Mouse (Mus musculus) small intestine, adult 2 months (tissue): ENCODE data around the gene Srsf5.

Source experiments
- CTCF ChIP-seq: fragments of 200-500 bp; IDR thresholded peaks from 2 replicates; pipeline ENCODE4 v1.5.1; 2012; ENCODE audit warnings: low read depth, mild to moderate bottlenecking, control low read depth, inconsistent platforms, low read length, moderate library complexity, mixed read lengths; ENCODE audit not compliant: insufficient replicate concordance, insufficient read length; ENCODE audit errors: extremely low read depth
- POLR2A ChIP-seq: fragments of 200-500 bp; IDR thresholded peaks from 2 replicates; pipeline ENCODE4 v1.6.1; 2012; ENCODE audit warnings: low read depth, mild to moderate bottlenecking, control low read depth, inconsistent platforms, low read length, moderate library complexity

DNA sequence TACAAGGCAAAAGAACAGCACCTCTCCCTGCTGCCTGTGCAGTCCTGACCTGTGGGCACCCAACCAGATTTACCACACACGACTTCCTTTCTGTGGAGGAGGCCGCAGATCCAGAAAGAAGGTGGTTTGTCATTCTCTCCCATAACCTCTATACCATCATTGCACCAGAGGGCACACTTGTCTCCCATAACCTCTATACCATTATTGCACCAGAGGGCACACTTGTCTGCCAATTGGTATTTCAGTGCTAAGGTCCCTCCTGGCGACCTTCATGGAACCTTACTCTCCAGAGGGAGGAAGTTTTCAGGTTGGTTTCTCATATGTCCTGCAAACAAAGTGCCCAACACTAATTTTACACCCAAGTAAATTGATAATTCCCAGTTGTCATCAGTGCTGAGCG lies 41.3 kb downstream of the Srsf5 start:
- TF ChIP-seq POLR2A (no peak), CTCF (no peak)
